Mouse (Mus musculus): Measurements from ENCODE around the gene Myrfl.

The Myrfl gene

DNA sequence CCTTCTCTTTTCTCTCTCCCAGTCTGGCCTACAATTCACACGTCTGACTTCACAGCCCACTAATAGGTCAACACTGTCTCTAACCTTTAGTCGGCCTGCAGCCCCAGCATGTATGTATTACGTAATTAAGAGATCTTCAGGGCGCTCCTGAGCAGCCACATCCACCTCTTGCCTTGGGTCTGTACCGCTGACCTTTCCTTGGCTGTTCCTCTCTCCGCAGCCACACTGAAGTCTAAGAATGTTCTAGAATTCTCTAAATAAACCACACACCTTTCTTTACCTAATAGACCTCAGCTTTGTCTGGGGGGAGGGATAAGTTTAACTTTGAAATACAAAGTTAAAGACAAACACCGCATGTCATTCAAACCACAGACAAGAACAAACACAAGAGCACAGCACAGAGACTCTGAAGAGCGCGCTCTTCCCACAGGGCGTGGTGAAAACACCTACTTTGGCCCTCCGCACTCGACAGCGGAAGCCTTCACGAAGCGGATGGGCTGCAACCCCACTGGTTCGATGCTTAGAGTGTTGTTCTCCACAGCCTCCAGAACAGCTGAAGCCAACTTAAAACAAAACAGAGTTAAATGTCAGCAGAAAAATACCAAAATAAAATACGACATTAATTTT, 17.0 kb upstream of the Myrfl start:
- DNase-seq (ENCODE audit: low spot score in 2 of 2), result no peak

DNA sequence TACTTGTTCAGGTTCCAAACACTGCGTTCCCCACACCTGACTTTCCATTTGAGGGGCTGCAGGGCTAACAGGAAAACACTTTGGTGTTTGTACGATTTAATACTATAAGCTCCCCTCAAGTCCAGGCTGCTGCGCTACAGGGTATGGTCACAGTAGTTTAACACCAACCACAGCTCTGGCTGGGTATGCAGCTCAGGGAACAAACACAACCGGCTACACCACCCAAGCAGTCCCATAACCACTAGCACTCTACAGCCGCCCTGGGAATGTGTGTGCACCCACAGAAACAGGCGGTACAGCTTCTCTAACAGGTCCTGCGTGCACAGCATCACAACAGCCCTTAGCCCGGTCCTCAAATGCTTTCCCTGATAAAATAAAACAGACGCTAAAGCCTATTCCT, 16.1 kb upstream of the Myrfl start:
- DNase-seq (ENCODE audit: low spot score in 2 of 2), result no peak

DNA sequence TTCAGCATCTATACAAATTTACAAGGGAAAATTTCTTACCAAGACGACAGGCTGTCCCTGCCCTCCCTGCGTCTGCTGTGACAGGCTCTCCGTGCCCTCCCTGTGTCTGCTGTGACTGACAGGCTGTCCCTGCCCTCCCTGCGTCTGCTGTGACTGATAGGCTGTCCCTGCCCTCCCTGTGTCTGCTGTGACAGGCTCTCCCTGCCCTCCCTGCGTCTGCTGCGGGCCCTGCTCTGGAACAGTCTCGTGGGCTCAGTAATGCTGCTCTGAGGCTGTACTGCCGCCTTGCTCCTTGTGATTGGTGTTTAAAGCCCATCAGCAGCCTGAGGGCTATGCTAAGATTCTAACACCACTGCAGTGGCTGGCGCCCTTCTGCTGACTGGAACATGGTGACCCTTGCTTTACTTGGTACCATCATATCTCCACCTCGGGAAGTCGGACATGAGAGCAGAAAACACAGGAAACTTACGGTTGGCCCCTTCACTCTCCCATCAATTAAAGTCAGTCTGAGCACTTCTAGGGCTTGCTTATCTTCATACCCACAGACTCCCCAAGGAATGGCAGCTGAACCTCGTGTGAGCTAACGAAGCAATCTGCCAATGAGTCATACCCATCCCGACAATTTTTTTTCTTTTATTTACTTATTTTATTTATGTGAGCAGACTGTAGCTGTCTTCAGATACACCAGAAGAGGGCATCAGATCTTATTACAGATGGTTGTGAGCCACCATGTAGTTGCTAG, 12.4 kb upstream of the Myrfl start:
- DNase-seq (ENCODE audit: low spot score in 2 of 2), result no peak

DNA sequence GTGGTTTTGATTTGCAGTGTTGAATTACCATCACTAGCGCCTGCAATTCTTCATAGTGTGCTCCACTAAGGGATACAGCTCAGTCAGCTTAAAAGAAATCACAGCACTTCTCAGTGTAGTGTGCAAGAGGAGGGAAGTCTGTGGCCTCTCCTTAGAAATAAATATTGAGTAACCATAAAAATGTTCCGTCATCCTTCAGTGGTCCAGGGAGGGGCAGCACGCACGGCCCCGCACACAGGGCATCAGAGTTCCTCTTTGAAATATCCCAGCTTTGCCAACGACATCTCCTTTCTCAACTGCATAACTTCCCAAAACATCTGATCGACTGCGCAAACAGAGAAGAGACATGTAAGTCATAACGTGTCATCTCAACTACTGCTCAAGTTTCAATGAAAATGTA, 10.1 kb upstream of the Myrfl start:
- DNase-seq (ENCODE audit: low spot score in 2 of 2), result no peak

DNA sequence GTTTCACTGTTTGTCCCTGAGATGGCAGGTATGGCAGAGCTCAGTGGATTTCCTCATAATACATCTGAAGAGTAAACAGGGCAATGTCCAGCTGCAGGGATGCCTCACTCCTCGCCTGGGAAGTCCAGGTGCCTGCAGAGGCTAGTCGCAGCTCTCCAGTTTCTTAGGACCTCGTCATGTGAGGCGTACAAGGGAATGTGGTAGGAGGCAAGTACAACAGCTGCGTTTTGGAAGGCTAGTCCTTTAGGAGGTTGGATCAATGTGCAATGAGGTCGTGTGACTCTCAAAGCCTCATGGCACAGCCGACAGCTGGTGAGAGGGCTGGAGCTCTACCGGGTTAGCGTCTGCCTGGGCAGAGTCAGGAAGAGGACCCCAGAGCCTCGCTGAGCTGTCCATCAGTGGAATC, 7.8 kb upstream of the Myrfl start:
- DNase-seq (ENCODE audit: low spot score in 2 of 2), result no peak

DNA sequence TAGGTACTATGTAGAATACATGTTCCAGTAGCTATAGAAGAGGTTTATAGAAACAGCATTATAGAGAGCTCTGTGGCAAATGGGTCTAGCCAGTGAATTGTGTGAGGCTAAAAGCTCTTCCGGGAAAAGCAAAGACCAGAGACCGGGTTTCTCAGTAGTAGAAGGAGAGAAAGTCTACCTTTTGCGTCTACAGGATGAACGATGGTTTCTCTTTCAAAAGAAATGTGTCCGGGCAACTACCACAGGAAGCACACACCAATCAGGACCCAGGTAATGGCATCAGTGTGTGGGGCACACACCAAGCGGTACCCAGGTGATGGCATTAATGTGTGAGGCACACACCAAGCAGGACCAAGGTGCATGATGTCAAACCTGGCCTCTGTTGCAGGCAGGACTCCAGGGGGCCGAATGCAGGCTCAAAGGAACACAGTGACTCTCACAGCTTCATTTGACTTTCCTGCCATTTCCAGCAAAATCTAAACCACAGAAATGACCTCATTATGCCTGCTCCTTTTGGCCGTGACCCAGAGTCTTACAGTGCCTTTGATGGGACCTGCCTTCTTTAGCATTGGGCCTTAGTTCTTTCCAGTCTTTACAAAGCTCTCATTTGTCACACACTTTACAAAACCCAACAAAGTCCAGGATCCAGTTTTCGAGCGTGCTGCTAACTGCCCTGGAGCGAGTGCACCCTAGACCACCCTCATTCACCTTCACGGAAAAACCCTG, 1.4 kb downstream of the Myrfl start:
- DNase-seq (ENCODE audit: low spot score in 2 of 2), result no peak

DNA sequence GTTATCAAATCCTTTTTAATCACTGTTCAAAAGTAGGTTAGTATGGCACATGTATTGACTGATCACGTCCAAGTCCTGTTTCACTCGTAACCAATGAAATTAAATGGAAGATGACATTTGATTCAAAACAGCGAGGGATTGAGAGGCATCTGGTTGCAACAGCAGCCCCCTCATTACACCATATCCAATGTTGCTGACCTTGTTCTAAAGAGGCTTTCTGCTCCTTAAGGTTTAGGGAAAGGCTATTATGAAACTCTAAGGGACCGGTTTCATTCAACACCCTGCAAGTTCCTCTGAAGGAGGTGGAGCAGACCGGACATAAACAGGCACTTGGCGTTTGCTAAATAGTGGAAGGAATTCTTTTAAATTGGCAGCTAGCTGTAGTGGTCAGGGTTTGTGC, 2.2 kb downstream of the Myrfl start:
- DNase-seq (ENCODE audit: low spot score in 2 of 2), result no peak

DNA sequence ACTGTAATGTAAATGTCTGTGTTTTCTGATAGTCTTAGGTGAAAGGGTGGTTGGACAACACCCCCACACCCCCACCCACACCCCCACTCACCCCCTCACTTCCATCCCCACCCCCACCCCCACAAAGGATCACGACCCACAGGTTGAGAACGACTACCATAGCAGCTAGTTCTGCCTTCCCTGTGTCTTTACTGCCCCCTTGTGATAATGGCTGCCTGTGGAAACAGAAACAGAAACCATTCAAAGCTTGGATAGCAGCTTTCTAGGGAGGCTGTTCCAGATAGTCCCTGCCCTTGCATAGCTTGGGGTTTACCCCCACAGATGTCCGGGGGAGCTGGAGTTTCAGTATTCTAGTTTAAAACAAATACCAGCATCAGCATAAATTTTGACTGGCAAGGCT, 3.0 kb downstream of the Myrfl start:
- DNase-seq (ENCODE audit: low spot score in 2 of 2), result no peak

DNA sequence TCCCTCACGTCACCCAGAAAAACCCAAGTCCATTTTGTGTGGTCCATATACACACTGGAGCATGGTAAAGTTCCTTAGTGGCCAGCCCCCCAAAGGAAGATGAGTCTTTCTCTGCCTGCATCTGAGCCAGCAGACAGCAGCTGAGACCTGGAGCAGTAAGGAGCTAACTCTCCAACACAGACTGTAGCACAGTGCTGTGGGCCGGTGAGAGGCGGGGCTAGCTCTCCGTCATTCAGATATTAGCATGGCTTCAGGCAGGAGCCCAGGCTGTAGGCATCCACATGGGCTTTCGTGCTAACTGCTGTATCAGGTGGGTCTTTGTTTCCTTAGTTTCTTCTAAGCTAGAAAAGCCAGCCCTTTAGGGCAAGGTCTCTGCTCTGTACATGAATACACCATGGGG, 6.1 kb downstream of the Myrfl start:
- no peak for DNase-seq (ENCODE audit: low spot score in 2 of 2)

DNA sequence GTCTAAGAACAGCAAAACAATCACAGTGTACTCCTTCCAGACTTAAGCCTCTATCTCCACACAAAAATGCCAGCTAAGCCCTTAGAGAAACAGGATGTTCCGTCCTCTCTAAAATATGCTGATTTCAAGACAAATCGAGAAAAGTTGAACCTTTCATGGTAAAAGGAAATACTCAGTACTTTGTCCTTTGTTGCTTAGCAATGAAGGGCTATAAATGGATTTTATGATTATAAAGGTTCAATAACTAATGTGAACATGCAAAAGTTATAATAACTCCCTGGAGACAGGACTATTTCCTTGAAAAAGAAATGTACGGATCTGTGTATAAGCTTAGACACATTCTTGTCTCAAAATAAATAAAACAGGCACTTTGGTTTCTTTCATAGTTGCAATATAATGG, 12.2 kb downstream of the Myrfl start:
- DNase-seq (ENCODE audit: low spot score in 2 of 2), result no peak

DNA sequence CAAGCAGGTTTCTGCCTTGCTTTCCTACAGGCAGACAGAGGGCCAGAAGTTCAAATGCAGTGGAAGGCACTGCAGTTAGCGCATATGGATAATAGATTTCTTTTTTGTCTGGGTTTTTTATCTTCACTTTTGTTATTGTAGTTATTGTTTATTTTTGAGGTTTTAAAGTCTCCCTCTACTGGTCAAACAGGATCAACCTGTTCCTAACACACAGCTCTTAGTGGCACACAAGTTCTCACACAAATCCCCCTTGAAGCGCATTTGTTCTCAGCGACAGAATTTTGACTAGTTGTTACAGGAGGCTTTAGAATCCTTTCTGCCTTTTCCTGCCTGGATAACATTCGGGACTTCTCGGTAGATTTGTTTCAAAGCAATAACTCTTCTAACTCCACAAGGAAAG, 13.2 kb downstream of the Myrfl start:
- DNase-seq (ENCODE audit: low spot score in 2 of 2), result no peak

DNA sequence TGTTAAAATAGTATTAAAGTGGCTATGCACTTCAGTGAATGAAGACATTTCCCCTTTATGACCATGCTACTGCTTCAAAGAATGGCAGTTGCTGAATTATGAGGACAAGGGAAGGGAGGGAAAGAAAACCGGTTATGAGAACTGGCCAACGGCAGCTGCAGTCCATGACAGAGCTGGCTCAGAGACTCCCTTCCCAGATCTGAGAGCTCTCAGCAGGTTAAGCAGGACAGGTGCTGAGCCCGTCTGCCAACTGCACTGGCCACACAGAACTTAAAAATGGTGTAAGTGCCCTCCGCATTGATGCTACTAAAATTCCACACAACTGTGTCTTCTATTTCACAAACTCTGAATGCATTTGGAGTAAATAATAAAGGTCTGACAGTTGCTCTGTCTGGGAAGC, 19.3 kb downstream of the Myrfl start:
- DNase-seq (ENCODE audit: low spot score in 2 of 2), result no peak

DNA sequence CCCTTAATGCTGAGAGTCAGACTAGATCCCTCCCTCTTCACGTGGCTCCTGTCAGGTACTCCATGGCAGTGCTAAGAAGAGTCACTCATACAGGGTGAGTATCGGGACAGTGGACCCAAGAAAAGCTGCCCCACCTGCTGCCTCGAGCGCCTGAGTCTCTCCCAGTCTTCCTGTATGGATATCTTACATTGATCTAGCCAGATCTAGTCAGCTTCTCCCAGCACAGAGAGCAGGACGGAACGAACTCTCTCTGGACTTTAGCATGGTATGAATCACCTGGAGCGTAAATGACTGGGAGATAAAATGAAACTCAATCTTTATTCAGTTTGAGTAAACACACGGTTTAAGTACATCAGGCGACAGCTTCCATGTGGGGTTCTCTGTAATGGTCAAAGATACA, 22.2 kb downstream of the Myrfl start:
- peak in 1 of 2 experiments; percentile 18 for DNase-seq (ENCODE audit: low spot score in 2 of 2)

DNA sequence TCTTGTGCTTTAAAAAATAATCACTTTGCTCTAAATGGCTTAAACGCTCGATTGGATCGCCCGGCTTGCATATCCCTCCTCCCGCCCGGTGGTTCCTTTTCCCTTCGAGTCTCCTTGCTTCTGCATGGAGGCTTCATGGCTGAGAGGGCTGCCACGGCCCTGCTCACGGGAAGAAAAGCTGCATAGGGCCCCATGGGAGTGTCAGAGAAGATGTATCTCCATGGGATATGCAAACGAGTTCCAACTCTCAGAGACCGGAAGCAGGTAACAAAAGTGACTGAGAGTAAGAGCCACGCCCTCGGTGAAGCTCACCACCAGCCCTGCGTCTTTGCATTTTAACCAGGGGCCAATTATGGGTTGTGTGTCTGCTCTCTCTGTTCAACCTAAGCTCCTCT, 24.7 kb downstream of the Myrfl start:
- DNase-seq (ENCODE audit: low spot score in 2 of 2), result no peak

DNA sequence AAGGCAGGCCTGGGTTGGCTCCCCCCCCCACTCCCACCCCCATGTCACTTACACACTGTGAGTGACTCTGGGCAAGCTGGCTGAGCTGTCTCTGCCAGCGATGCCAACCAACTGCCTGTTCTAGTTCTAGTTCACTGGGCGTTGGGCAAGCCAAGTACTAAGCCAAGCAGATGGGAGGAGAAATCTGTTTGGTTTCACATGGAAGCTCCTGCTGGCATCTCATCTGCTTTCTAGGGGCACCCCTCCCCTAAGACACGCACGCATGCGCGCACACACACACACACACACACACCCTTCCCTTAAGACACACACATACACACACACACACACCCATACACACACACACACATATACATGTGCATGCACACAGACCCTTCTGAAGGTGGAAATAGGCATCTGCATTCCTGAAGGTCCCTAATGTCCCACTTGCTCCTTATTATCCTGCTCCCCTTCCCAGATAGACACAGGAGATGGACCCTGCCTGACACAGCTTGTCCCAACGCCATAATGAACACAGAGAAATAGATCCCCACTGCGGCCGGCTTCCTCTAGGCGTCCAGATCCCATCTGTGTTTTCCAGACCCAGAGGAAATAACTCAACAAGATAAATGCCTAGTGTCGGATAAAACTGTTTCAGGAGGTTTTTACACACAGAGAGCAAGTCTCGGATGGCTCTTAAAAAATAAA, 25.2 kb downstream of the Myrfl start:
- no peak for DNase-seq (ENCODE audit: low spot score in 2 of 2)

DNA sequence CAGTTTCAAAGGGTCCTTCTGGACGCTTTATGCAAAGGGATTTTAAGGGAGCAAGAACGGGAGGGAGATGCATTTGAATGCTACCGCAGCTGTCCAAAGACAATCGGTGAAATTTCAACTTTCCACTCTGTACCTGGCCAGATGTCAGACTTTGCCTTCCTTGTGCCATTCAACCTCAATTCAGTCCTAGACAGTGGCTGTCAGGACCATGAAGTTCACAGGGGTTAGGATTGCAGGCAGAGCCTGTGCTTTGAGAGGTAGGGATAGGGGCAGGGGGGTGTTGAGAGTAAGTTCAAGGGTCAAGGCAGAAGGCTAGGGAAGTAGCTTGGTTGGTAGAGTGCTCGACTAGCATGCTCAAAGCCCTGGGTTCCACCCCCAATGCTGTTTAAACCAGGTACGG, 25.9 kb downstream of the Myrfl start:
- no peak for DNase-seq (ENCODE audit: low spot score in 2 of 2)

DNA sequence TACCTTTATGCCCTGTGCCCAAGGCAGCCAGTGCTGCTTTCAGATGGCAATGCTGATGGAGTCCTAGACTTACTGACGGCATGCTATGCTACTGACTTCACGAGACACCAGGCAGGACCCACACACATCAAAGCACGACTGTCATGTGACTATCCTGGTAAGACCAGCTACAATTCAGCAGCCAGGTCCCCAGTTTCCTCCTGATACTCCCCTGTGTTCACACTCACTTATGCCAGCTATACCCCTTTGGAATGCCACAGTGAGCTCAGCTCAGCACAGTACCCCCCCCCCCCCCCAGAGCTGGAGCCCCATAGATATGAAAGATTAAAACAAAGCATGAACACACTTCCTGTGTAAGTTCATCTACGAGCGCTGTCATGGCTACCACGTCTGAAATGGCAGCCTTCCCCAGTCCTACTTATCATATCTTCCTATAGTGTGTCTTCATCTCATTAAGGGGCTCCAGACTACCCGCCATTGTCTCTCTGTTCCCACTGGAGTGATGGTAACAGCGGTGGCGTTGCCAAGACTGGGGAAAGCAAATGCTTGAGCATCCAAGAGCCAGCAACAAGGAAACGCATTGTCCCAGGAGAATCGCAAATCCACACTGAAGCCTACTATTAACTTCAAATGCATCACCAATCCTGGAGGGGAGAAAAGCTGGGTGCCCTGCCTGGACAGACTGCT, 43.4 kb downstream of the Myrfl start:
- DNase-seq (ENCODE audit: low spot score in 2 of 2), result no peak

DNA sequence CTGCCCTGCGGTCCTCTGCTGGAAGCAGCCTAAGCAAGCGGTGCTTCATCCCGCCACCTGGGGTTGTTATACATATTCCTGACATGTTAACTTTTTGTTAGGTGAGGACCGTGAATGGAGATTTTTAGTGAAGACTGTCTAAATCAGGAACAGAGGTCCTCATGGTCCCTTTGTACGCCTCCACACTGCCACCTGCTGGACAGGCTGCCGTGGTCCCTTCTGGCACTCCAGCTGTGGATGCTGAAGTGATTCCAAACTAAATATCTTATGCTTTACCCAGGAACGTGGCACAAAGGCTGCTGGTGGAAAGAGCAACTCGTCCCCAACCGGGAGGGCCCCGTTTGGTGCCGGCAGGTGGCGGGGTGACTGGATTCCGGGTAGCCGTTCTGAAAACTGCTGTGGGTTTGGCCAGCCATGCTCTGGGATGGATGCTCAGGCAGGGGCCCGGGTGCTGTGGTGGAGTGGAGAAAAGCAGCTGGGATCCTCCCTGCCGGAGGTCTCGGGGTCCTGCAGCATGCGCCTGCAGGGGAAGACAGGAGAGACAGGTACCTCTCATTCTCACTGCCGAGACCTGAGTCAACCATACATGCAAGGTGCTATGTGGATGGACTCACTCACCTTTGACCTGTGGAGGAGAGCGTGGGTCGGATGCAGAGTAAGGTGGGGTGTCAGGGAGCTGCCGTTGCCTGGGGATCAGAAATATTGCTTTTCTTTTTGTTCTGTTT, 47.8 kb downstream of the Myrfl start:
- DNase-seq (ENCODE audit: low spot score in 2 of 2), result peak; percentile 62 to 85

DNA sequence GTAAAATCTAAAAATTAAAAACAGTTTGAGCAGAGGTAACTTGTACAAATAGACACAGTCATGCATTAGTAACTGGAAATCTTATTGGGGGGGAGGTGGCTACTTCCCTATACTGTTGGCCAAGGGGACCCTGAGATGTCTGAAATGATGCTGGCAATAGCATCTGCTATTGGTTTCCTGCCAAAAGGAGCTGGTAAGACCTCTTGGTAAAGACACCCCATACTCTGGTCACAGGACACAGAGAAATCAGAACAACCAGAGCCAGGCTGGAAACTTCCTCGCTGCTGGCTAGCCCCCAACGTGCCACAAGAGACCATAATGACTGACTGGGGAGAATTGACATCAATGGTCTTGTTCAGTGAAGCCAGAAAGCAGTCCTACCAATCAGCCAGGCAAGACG, 55.2 kb downstream of the Myrfl start:
- no peak for DNase-seq (ENCODE audit: low spot score in 2 of 2)

DNA sequence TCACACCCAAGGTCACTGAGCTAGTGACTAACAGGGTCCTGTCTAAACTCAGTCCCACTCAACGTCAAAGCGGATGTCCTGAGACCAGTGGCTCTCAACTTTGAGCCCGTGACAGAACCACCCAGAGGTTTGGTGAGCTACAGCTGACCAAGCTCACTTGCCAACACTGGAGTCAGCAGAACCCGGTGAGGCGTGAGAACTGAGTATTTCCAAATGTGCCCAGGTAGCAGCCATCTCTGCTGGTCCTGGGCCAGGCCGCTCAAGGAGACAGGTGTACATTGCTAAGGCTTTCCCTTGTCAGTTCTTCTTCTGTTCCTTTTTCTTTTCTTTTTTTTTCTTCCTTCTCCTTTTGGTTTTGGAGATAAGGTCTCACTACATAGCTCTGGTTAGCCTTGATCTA, 66.0 kb downstream of the Myrfl start:
- DNase-seq (ENCODE audit: low spot score in 2 of 2), result no peak

DNA sequence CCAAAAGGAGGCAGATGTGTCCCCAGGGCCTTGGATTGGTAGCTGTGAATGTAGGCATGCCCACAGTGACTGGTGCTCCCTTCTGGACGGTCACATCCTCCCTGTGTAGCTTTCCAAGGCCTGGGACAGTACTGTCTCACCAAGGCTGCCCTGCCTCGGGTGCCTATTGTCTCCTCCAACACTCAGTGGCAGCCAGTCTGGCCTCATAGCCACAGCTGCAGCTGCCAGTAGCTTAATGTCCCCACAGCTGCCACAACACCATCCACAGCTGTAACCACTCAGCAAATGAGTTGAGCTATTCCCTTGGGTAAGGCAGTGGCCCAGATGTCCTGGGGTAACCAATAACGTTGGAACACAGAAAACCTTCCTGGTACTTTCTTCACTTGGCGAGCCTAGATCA, 68.6 kb downstream of the Myrfl start:
- no peak for DNase-seq (ENCODE audit: low spot score in 2 of 2)
